Mouse (Mus musculus): Measurements from ENCODE around the gene Erc1. TPM values are rescaled to one million over a fixed set of nuclear protein-coding genes. Genes with fewer than 3 reads are reported as not detected.

Gene Erc1
- polyA plus RNA-seq, 1 experiment from 2014 or later: 44.0 TPM

DNA sequence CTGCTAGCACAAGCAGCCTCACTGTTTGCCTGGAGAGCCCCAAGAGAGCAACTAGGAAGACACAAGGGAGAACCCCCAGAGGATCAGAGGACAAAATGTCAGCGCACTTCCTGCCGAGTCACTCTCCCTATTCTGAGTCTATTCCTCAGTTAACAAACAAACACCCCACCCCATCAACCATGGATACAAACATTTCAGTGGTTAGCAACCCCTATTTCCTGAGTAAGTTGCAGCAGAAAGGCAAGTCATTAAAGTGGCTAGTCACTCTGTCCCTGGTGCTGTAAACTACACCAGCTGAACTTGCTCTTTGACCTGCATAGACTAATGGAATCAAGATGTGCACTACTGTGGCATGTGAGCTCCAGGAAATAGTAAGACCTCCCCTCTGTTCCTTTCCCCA, 212.3 kb downstream of the Erc1 start:
- 44% methylated on average over 2 of the region's 2 CpGs for WGBS

DNA sequence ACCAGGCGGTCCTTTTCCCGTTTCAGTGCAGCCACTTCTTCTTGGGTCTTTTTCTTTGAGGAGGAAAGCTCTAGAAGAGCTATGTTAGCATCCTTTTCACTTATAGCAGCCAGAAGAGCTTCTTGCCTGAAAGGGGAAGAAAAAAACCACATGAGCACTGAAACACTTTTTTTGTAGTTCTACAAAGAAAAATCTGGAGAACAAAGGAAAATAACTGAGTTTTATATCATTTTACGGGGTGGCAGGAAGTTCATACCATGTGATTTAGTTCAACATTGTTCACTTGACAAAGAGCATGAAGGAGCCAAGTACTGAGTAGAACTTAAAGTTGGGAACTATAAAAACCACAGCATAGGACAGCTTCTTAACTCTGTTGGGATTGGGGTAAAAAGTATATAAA, 217.3 kb downstream of the Erc1 start:
- ATAC-seq (ENCODE audit: low FRiP score): no peak
- no peak overlapping the region for H3K9ac ChIP-seq (ENCODE audit: low read depth, low read length)
- no peaks in the 10 kb centered on the region for H3K27me3 ChIP-seq (ENCODE audit: control insufficient read depth, insufficient read depth, low read length)
- H3K4me3 ChIP-seq (ENCODE audit: low read depth, low read length): no peak overlapping the region
- no peaks in the 10 kb centered on the region for H3K4me1 ChIP-seq (replicated peaks; ENCODE audit: control insufficient read depth, insufficient read depth, low read length)
- H3K27ac ChIP-seq (ENCODE audit: low read depth, low read length): no peak overlapping the region
- H3K9me3 ChIP-seq (ENCODE audit: control insufficient read depth, low read length): no peaks in the 10 kb centered on the region
- 91% methylated on average over 3 of the region's 3 CpGs for WGBS
- no peak overlapping the region for H3K4me2 ChIP-seq (replicated peaks; ENCODE audit: low read depth, low read length)
- no peak for DNase-seq (ENCODE audit: low spot score)
- no peaks in the 10 kb centered on the region for H3K36me3 ChIP-seq (ENCODE audit: control insufficient read depth, insufficient read depth, low read length)

More for the DNA sequence above, 212.3 kb downstream of the Erc1 start:
- H3K27me3 ChIP-seq (ENCODE audit: control insufficient read depth, insufficient read depth, low read length): no peaks in the 10 kb centered on the region
- H3K4me2 ChIP-seq (replicated peaks; ENCODE audit: low read depth, low read length): no peak overlapping the region
- no peak overlapping the region for H3K27ac ChIP-seq (ENCODE audit: low read depth, low read length)
- no peak for ATAC-seq (ENCODE audit: low FRiP score)
- H3K4me1 ChIP-seq (replicated peaks; ENCODE audit: control insufficient read depth, insufficient read depth, low read length): no peaks in the 10 kb centered on the region
- no peaks in the 10 kb centered on the region for H3K9me3 ChIP-seq (ENCODE audit: control insufficient read depth, low read length)
- peak; percentile 40 for DNase-seq (ENCODE audit: low spot score)
- H3K9ac ChIP-seq (ENCODE audit: low read depth, low read length): no peak overlapping the region
- H3K36me3 ChIP-seq (ENCODE audit: control insufficient read depth, insufficient read depth, low read length): no peaks in the 10 kb centered on the region
- H3K4me3 ChIP-seq (ENCODE audit: low read depth, low read length): no peak overlapping the region

DNA sequence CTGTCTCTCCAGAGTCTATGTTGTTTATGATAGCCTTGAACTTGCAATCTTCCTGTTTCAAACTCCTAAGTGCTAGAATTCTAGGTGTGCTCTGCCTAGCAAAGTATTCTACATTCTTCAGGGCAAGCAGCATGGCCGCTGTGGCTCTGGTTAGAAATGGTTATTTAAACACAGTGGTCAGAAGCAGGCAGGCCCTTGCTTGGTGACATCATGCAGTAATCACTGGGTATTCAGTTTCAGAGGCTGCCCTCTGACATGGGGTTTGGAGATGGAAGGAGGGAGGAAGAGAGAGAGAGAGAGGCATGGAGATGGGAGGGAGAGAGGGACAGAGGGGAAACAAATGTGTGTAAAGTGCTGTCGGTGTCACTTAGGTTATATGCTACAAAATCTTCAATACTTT, 246.6 kb downstream of the Erc1 start:
- Histone ChIP-seq H3K36me3 (ENCODE audit: control insufficient read depth, insufficient read depth, low read length) (no peaks in the 10 kb centered on the region), H3K4me2 (replicated peaks; ENCODE audit: low read depth, low read length) (no peak overlapping the region), H3K4me3 (ENCODE audit: low read depth, low read length) (no peak overlapping the region), H3K9ac (ENCODE audit: low read depth, low read length) (no peak overlapping the region), H3K9me3 (ENCODE audit: control insufficient read depth, low read length) (no peaks in the 10 kb centered on the region), H3K27me3 (ENCODE audit: control insufficient read depth, insufficient read depth, low read length) (no peaks in the 10 kb centered on the region), H3K27ac (ENCODE audit: low read depth, low read length) (no peak overlapping the region), H3K4me1 (replicated peaks; ENCODE audit: control insufficient read depth, insufficient read depth, low read length) (no peaks in the 10 kb centered on the region)
- no peak for ATAC-seq (ENCODE audit: low FRiP score)
- DNase-seq (ENCODE audit: low spot score): no peak
- 75% methylated on average over 2 of the region's 2 CpGs for WGBS

DNA sequence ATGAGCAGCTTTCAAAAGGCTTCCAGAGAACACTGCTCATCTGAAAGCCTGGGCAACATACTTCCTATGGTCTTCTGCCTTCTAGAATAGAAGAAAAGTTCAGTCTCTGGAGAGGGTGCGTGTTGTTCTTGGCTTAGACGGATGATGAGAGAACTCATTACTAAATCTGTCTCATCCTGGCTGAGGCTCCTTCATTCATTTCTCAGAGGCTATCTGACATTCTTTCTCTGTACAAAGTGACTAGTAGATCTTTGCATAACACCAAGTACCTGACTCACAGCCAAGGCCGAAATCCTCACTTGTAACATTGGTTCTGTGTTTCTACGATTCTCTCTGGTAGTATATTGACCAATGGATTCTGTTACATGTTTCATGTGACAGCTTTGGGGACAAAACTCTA, 252.5 kb downstream of the Erc1 start:
- Histone ChIP-seq H3K27ac (ENCODE audit: low read depth, low read length) (no peak overlapping the region), H3K4me1 (replicated peaks; ENCODE audit: control insufficient read depth, insufficient read depth, low read length) (no peaks in the 10 kb centered on the region), H3K36me3 (ENCODE audit: control insufficient read depth, insufficient read depth, low read length) (no peaks in the 10 kb centered on the region), H3K27me3 (ENCODE audit: control insufficient read depth, insufficient read depth, low read length) (no peaks in the 10 kb centered on the region), H3K9ac (ENCODE audit: low read depth, low read length) (no peak overlapping the region), H3K4me3 (ENCODE audit: low read depth, low read length) (no peak overlapping the region), H3K9me3 (ENCODE audit: control insufficient read depth, low read length) (no peaks in the 10 kb centered on the region), H3K4me2 (replicated peaks; ENCODE audit: low read depth, low read length) (no peak overlapping the region)
- 94% methylated on average over 4 of the region's 4 CpGs for WGBS
- ATAC-seq (ENCODE audit: low FRiP score) (no peak), DNase-seq (ENCODE audit: low spot score) (no peak)

DNA sequence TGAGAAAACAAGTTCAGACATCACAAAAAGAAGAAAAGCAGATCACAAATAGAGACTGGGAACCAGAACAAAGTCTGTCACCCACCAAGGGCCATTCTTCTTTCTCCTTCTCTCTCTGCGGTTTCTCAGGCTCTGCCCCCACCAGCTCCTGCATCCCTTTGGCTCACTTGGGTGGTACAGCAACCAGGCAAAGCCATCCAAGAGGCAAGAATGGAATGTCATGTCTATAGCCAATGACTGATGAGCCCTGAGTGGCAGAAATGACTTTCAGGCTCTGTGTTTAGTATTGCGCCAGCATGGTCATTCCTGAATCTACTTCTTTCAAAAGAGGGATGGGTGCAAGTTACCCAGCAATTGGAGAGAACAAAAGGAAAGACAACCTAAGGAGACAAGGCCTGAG, 257.1 kb downstream of the Erc1 start:
- DNase-seq (ENCODE audit: low spot score): no peak
- no peaks in the 10 kb centered on the region for H3K36me3 ChIP-seq (ENCODE audit: control insufficient read depth, insufficient read depth, low read length)
- peaks cover 5% of the 10 kb centered on the region for H3K4me1 ChIP-seq (replicated peaks; ENCODE audit: control insufficient read depth, insufficient read depth, low read length)
- H3K4me3 ChIP-seq (ENCODE audit: low read depth, low read length): no peak overlapping the region
- no peak for ATAC-seq (ENCODE audit: low FRiP score)
- no peak overlapping the region for H3K9ac ChIP-seq (ENCODE audit: low read depth, low read length)
- H3K27me3 ChIP-seq (ENCODE audit: control insufficient read depth, insufficient read depth, low read length): no peaks in the 10 kb centered on the region
- no peaks in the 10 kb centered on the region for H3K9me3 ChIP-seq (ENCODE audit: control insufficient read depth, low read length)
- 81% methylated on average over 2 of the region's 2 CpGs for WGBS
- H3K4me2 ChIP-seq (replicated peaks; ENCODE audit: low read depth, low read length): no peak overlapping the region
- no peak overlapping the region for H3K27ac ChIP-seq (ENCODE audit: low read depth, low read length)

DNA sequence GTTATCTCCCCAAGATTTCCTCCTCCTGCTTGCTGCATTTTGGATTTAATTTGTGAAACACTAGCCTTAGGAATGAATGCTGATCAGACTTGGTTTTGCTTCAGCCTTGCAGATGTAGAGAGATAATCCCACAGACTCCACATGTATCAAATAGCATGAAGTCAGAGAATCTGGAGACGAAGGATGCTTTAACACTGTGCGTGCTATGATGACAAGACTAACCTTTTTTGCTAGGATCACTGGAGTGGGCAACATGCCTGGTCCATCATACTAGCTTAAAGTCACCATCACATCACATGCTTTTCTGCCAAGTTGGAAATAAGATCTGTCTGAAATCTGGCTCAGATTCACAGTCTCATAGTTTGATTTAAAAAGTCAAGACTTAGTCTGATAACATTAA, 260.1 kb downstream of the Erc1 start:
- H3K4me1 ChIP-seq (replicated peaks; ENCODE audit: control insufficient read depth, insufficient read depth, low read length): peaks cover 5% of the 10 kb centered on the region
- no peak overlapping the region for H3K9ac ChIP-seq (ENCODE audit: low read depth, low read length)
- DNase-seq (ENCODE audit: low spot score): no peak
- H3K27ac ChIP-seq (ENCODE audit: low read depth, low read length): no peak overlapping the region
- no peaks in the 10 kb centered on the region for H3K36me3 ChIP-seq (ENCODE audit: control insufficient read depth, insufficient read depth, low read length)
- H3K27me3 ChIP-seq (ENCODE audit: control insufficient read depth, insufficient read depth, low read length): no peaks in the 10 kb centered on the region
- no peaks in the 10 kb centered on the region for H3K9me3 ChIP-seq (ENCODE audit: control insufficient read depth, low read length)
- no peak for ATAC-seq (ENCODE audit: low FRiP score)
- 96% methylated on average over 2 of the region's 2 CpGs for WGBS
- H3K4me2 ChIP-seq (replicated peaks; ENCODE audit: low read depth, low read length): no peak overlapping the region
- H3K4me3 ChIP-seq (ENCODE audit: low read depth, low read length): no peak overlapping the region

DNA sequence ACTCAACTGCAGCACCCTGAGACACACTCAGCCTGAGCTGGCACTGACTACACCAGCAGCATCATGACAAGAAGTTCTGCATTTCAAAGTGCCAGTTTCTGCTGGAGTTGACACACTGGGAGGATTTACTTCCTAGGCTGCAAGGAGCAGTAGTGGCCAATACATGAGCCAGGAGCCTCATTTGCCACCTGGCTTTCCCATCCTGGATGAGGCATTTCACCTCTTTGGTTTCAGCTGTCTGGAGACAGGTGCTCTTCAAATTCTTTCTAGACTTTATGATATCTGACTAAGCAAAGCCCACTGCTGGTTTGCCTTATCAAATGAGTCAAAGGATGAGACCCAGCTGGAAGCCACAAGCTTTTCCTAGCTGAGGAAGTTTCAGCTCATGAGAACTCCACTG, 260.5 kb downstream of the Erc1 start:
- Histone ChIP-seq H3K27ac (ENCODE audit: low read depth, low read length) (no peak overlapping the region), H3K4me2 (replicated peaks; ENCODE audit: low read depth, low read length) (no peak overlapping the region), H3K27me3 (ENCODE audit: control insufficient read depth, insufficient read depth, low read length) (no peaks in the 10 kb centered on the region), H3K9ac (ENCODE audit: low read depth, low read length) (no peak overlapping the region), H3K4me3 (ENCODE audit: low read depth, low read length) (no peak overlapping the region), H3K36me3 (ENCODE audit: control insufficient read depth, insufficient read depth, low read length) (no peaks in the 10 kb centered on the region), H3K9me3 (ENCODE audit: control insufficient read depth, low read length) (no peaks in the 10 kb centered on the region), H3K4me1 (replicated peaks; ENCODE audit: control insufficient read depth, insufficient read depth, low read length) (peaks cover 5% of the 10 kb centered on the region)
- DNase-seq (ENCODE audit: low spot score) (no peak), ATAC-seq (ENCODE audit: low FRiP score) (no peak)

DNA sequence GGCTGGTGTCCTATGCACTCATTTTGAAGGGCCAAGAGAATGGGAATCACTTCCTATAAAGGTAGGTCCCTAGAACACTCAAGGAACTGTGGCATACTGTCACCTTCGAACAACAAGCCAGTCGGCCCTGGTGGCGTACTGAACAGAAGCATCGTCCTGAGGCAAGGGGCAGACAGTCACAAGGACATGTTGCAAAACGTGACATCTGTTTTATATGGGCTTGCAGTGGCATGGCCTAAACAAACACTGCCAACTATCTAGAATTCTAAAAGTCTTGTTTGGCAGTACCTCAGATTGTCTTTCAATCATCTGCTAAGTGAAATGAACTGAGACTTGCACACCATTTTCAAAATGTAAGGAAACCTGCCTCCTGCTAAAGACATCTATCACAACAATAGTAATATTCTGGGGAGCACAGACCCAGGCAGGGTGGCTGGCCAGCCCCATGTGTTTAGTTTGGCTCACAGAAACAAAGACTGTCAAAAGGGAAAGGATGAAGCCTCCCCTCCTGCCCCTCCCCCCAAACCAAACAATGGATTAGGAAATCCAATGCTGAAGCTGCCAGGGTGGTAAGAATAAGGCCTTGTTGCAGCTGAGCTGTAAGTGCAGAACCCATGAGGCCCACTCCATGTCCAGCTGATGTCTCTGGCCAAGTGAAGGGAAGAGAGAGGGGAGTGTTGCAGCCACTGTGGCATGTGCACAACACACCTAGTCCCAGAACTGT, 262.2 kb downstream of the Erc1 start:
- Histone ChIP-seq H3K9ac (ENCODE audit: low read depth, low read length) (no peak overlapping the region), H3K27ac (ENCODE audit: low read depth, low read length) (peak overlapping the region; percentile 54; the same call in 1 of the 2 replicates)
- ATAC-seq (ENCODE audit: low FRiP score): peak; percentile 60

DNA sequence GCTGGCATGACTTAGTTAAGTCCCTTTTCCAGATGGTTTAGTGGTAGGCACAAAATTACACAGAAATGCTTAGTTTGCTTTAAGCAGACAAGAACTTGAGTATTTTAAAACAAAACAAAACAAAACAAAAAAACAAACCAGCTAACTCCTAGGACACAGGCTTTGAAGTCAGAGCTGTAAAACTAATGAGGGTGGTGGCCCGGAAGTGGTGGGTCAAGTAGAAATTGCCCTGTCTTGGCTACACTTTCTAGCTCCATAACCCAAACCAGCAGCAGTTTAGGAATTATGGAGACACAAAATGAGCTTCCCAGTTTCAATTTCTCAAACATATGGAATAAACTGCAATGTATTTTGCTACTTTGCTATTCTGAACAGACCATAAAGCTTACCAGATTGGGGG, 263.9 kb downstream of the Erc1 start:
- H3K27me3 ChIP-seq (ENCODE audit: control insufficient read depth, insufficient read depth, low read length): no peaks in the 10 kb centered on the region
- H3K36me3 ChIP-seq (ENCODE audit: control insufficient read depth, insufficient read depth, low read length): no peaks in the 10 kb centered on the region
- no peak overlapping the region for H3K4me2 ChIP-seq (replicated peaks; ENCODE audit: low read depth, low read length)
- H3K9me3 ChIP-seq (ENCODE audit: control insufficient read depth, low read length): no peaks in the 10 kb centered on the region
- no peak overlapping the region for H3K9ac ChIP-seq (ENCODE audit: low read depth, low read length)
- H3K4me1 ChIP-seq (replicated peaks; ENCODE audit: control insufficient read depth, insufficient read depth, low read length): peaks cover 5% of the 10 kb centered on the region
- DNase-seq (ENCODE audit: low spot score): no peak
- no peak overlapping the region for H3K27ac ChIP-seq (ENCODE audit: low read depth, low read length)
- 81% methylated on average over 1 of the region's 1 CpGs for WGBS
- H3K4me3 ChIP-seq (ENCODE audit: low read depth, low read length): no peak overlapping the region
- no peak for ATAC-seq (ENCODE audit: low FRiP score)

More for the DNA sequence above, 262.2 kb downstream of the Erc1 start:
- 69% methylated on average over 5 of the region's 5 CpGs for WGBS
- DNase-seq (ENCODE audit: low spot score): peak; percentile 68
- H3K4me2 ChIP-seq (replicated peaks; ENCODE audit: low read depth, low read length): no peak overlapping the region
- H3K36me3 ChIP-seq (ENCODE audit: control insufficient read depth, insufficient read depth, low read length): no peaks in the 10 kb centered on the region
- H3K4me1 ChIP-seq (replicated peaks; ENCODE audit: control insufficient read depth, insufficient read depth, low read length): peaks cover 5% of the 10 kb centered on the region
- no peaks in the 10 kb centered on the region for H3K9me3 ChIP-seq (ENCODE audit: control insufficient read depth, low read length)
- H3K4me3 ChIP-seq (ENCODE audit: low read depth, low read length): no peak overlapping the region
- no peaks in the 10 kb centered on the region for H3K27me3 ChIP-seq (ENCODE audit: control insufficient read depth, insufficient read depth, low read length)
